Mouse (Mus musculus) erythroid progenitor cell, adult 5-6 weeks (primary cell): ENCODE measurements around the gene Vmn2r79. TPM values are rescaled to one million over a fixed set of nuclear protein-coding genes. Genes with fewer than 3 reads are reported as not detected.
"Not testable (repeated sequence)": the region's sequence is repeated elsewhere in the genome, so short reads cannot be mapped to it uniquely, and the experiment has no call there.

Experiments used
- ATAC-seq: replicated peaks from 2 replicates; pipeline ENCODE4 v1.8.0; 2016; ENCODE audit warnings: moderate number of reproducible peaks, mild to moderate bottlenecking, moderate TSS enrichment, inconsistent platforms; ENCODE audit not compliant: poor library complexity, low FRiP score, severe bottlenecking
- total RNA-seq, 2 experiments: library from RNA; stranded (forward) in 1 of 2; stranded (reverse) in 1 of 2; fragments of 150-400 nt in 1 of 2; fragments of 186-747, 209-891 nt in 1 of 2; gene quantifications; 2 replicates each; pipeline versions ENCODE4 v1.2.3 to v1.2.4; 2015 to 2017; ENCODE audit warnings: low replicate concordance in 2 of 2

Gene Vmn2r79
- total RNA-seq (2015; ENCODE audit: low replicate concordance) (not detected in 2 replicates), total RNA-seq (2017; ENCODE audit: low replicate concordance) (not detected in 2 replicates)

DNA sequence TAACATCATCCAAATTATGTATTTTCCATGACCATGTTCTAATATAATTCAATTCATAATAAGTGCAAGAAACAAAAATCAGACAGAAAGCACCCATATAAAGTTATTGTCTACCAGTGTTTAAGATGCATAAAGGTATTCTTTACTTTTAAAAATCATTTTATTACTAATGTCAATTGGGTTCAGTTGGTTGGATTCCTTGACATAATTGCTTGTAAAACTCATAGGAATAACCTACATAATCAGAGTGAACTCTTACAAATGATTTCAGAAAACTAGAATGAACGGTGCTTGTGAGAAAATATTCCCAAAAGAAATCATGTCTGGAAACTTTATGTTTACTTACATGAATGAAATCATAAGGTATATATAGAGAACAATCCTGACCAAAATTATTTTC lies at the start of gene Vmn2r79:
Gene Vmn2r79, plus strand, starts transcription at position 301 of the 400 bp plus-strand sequence.
- ATAC-seq = not testable (repeated sequence)

- no peak for ATAC-seq
These were observed 1.2 kb upstream of the Vmn2r79 start for GRCm38 (mm10) chr7:86994700-86995099.

DNA sequence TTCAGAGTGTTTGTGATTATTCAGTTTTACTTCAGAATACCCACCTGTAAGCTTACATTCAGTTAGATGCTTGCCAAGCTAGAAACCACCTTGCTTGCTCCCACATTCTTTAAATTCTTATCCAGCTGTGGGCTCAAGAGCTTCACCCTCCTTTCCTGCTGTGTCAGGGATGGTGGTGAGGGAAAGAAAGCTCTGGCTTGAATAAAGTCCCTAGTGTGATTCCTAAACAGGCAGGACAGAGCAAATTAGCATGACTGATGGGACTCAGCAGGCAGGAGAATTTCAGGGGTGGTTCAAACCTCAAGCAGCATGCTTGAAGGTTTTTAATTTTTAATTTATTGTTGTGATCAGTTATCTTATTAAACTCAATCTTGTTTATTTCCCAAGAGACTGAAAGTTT lies 30.6 kb downstream of the Vmn2r79 start:
- ATAC-seq = not testable (repeated sequence)

DNA sequence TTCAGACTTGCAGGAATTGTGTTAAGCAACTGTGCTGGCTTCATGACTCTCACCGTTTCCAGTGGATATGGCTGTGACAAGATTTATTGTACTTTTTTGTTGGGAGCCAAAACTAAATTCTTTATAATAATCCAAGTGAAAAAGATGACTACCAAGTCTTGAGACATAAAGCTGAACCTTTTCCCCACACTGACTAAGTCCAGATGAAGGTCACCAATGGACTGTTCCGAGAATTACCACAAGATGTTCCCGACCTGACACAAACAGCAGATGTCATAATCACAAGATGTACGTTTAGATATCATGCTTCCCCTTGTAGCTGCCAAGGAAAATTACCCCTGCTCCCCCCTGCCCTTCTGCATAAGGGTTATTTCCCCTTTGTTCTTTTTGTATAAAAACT lies 67.7 kb downstream of the Vmn2r79 start:
- no peak for ATAC-seq

Other genes with a start within 250 kb of the Vmn2r79 start
- gene Folh1, start 220.2 kb upstream of the Vmn2r79 start, total RNA-seq (2015; ENCODE audit: low replicate concordance) = not detected in 2 replicates
- gene Folh1, start 220.2 kb upstream of the Vmn2r79 start, total RNA-seq (2017; ENCODE audit: low replicate concordance) = not detected in 2 replicates
- not detected in 2 replicates for gene Vmn2r77, start 201.1 kb upstream of the Vmn2r79 start, total RNA-seq (2015; ENCODE audit: low replicate concordance)
- gene Vmn2r77, start 201.1 kb upstream of the Vmn2r79 start, total RNA-seq (2017; ENCODE audit: low replicate concordance) = not detected in 2 replicates
- gene Vmn2r78, start 81.0 kb upstream of the Vmn2r79 start, total RNA-seq (2015; ENCODE audit: low replicate concordance) = not detected in 2 replicates
- gene Vmn2r78, start 81.0 kb upstream of the Vmn2r79 start, total RNA-seq (2017; ENCODE audit: low replicate concordance) = not detected in 2 replicates
- not detected in 2 replicates for gene Nox4, start 250.0 kb downstream of the Vmn2r79 start, total RNA-seq (2015; ENCODE audit: low replicate concordance)
- gene Nox4, start 250.0 kb downstream of the Vmn2r79 start, total RNA-seq (2017; ENCODE audit: low replicate concordance) = not detected in 2 replicates